ENCODE assay signal across 8 mouse cellular contexts in genomic region chr11:120189459-120190312, GRCm38 (mm10). TPM values are rescaled to one million over a fixed set of nuclear protein-coding genes. Genes with fewer than 3 reads are reported as not detected.
DNase-seq lines count a peak whose midpoint lies in the region; ATAC-seq and TF ChIP-seq lines count a peak whose summit lies in the region.

No protein-coding gene starts in this region.

- H3K4me3 ChIP-seq in C2C12 (ENCODE audit: insufficient read depth, poor library complexity, severe bottlenecking): peak overlapping the region; percentile 91
- H3K4me3 ChIP-seq in erythroblast, embryonic 14.5 days (replicated peaks): peak overlapping the region; percentile 59
- peak overlapping the region; percentile 95 for H3K4me3 ChIP-seq in heart, embryonic 10.5 days
- H3K4me3 ChIP-seq in kidney, embryonic 14.5 days (ENCODE audit: low read length): peak overlapping the region; percentile 96
- H3K4me3 ChIP-seq in limb, embryonic 14.5 days (replicated peaks; ENCODE audit: low read length): peak overlapping the region; percentile 66
- H3K4me3 ChIP-seq in midbrain, embryonic 16.5 days (ENCODE audit: low read depth, low read length): peak overlapping the region; percentile 88
- peak overlapping the region; percentile 66 for H3K4me3 ChIP-seq in spleen, adult 2 months (ENCODE audit: extremely low read depth, insufficient read depth, insufficient read length)

- H3K79me2 ChIP-seq in C2C12 (ENCODE audit: control insufficient read depth, insufficient read depth): peaks cover 42% of the 10 kb centered on the region

- H3K27me3 ChIP-seq in C2C12 (ENCODE audit: control insufficient read depth, insufficient read depth, insufficient read length): no peaks in the 10 kb centered on the region
- peaks cover 76% of the 10 kb centered on the region for H3K27me3 ChIP-seq in erythroblast, embryonic 14.5 days (ENCODE audit: control insufficient read depth)
- H3K27me3 ChIP-seq in heart, embryonic 10.5 days (ENCODE audit: insufficient read depth, poor library complexity, severe bottlenecking): no peaks in the 10 kb centered on the region
- H3K27me3 ChIP-seq in kidney, embryonic 14.5 days (ENCODE audit: control insufficient read depth, insufficient read depth, low read length): no peaks in the 10 kb centered on the region
- H3K27me3 ChIP-seq in limb, embryonic 14.5 days (ENCODE audit: control insufficient read depth, insufficient read depth, low read length): no peaks in the 10 kb centered on the region
- no peaks in the 10 kb centered on the region for H3K27me3 ChIP-seq in midbrain, embryonic 16.5 days (ENCODE audit: control insufficient read depth, insufficient read depth, low read depth, low read length)
- peaks cover 16% of the 10 kb centered on the region for H3K27me3 ChIP-seq in spleen, adult 2 months (ENCODE audit: control insufficient read depth, insufficient read depth, low read length)

- no peak for TF ChIP-seq CTCF in C2C12 (IDR thresholded peaks at IDR 0.05; ENCODE audit: control insufficient read depth, insufficient read depth, insufficient read length)
- TF ChIP-seq CTCF in spleen, adult 2 months (IDR thresholded peaks at IDR 0.05; ENCODE audit: extremely low read depth, insufficient read depth, insufficient read length, insufficient replicate concordance): no peak

- peak; percentile 97 for DNase-seq in brain, embryonic 18.5 days (ENCODE audit: low read depth, low spot score)
- DNase-seq in heart, embryonic 10.5 days (ENCODE audit: low spot score): peak; percentile 99
- DNase-seq in limb, embryonic 14.5 days (ENCODE audit: low spot score): peak; percentile 99
- peak; percentile 75 to 88 for DNase-seq in spleen, adult 2 months (ENCODE audit: low read depth in 1 of 2, low spot score in 2 of 2)

- H3K27ac ChIP-seq in heart, embryonic 10.5 days: peak overlapping the region; percentile 99
- peak overlapping the region; percentile 99 for H3K27ac ChIP-seq in kidney, embryonic 14.5 days (ENCODE audit: low read depth, low read length)
- H3K27ac ChIP-seq in limb, embryonic 14.5 days (replicated peaks; ENCODE audit: low read depth, low read length): peak overlapping the region; percentile 95
- H3K27ac ChIP-seq in midbrain, embryonic 16.5 days (ENCODE audit: low read length): peak overlapping the region; percentile 92
- peak overlapping the region; percentile 66 for H3K27ac ChIP-seq in spleen, adult 2 months (ENCODE audit: insufficient read depth, low read length)

- WGBS in heart, embryonic 10.5 days: under 1% methylated on average over 67 of the region's 68 CpGs
- under 1% methylated on average over 67 of the region's 68 CpGs for WGBS in kidney, embryonic 14.5 days
- WGBS in limb, embryonic 14.5 days: under 1% methylated on average over 55 of the region's 68 CpGs
- WGBS in midbrain, embryonic 16.5 days: under 1% methylated on average over 50 of the region's 68 CpGs
- under 1% methylated on average over 64 of the region's 68 CpGs for WGBS in spleen, adult 2 months

- H3K79me3 ChIP-seq in C2C12 (ENCODE audit: low read depth): peaks cover 24% of the 10 kb centered on the region

- H3K9me3 ChIP-seq in erythroblast, embryonic 14.5 days (ENCODE audit: control insufficient read depth, low read length): peaks cover 2% of the 10 kb centered on the region; the same call in 1 of the 2 replicates
- no peaks in the 10 kb centered on the region for H3K9me3 ChIP-seq in heart, embryonic 10.5 days
- H3K9me3 ChIP-seq in kidney, embryonic 14.5 days (ENCODE audit: control insufficient read depth, low read length): no peaks in the 10 kb centered on the region
- no peaks in the 10 kb centered on the region for H3K9me3 ChIP-seq in limb, embryonic 14.5 days (ENCODE audit: control insufficient read depth, low read length)
- no peaks in the 10 kb centered on the region for H3K9me3 ChIP-seq in midbrain, embryonic 16.5 days (replicated peaks; ENCODE audit: control insufficient read depth, low read length, poor library complexity, severe bottlenecking)

- TF ChIP-seq POLR2A in limb, embryonic 14.5 days (IDR thresholded peaks at IDR 0.05; ENCODE audit: borderline replicate concordance, extremely low read depth, insufficient read depth, insufficient read length): peak; percentile 72; the same call in 1 of the 2 replicates
- no peak for TF ChIP-seq POLR2A in spleen, adult 2 months (IDR thresholded peaks at IDR 0.05; ENCODE audit: low read depth, low read length)

- ATAC-seq in kidney, embryonic 14.5 days (ENCODE audit: low FRiP score, low TSS enrichment): peak; percentile 92
- peak; percentile 91 for ATAC-seq in limb, embryonic 14.5 days (ENCODE audit: low FRiP score, low read depth)
- peak; percentile 96 for ATAC-seq in midbrain, embryonic 16.5 days

- peaks cover 6% of the 10 kb centered on the region for H3K36me3 ChIP-seq in C2C12 (ENCODE audit: control insufficient read depth, insufficient read depth)
- H3K36me3 ChIP-seq in erythroblast, embryonic 14.5 days (ENCODE audit: control insufficient read depth): no peaks in the 10 kb centered on the region
- H3K36me3 ChIP-seq in heart, embryonic 10.5 days: peaks cover 17% of the 10 kb centered on the region
- peaks cover 2% of the 10 kb centered on the region; the same call in 1 of the 2 replicates for H3K36me3 ChIP-seq in kidney, embryonic 14.5 days (ENCODE audit: control insufficient read depth, insufficient read depth, low read length)
- peaks cover 20% of the 10 kb centered on the region for H3K36me3 ChIP-seq in limb, embryonic 14.5 days (ENCODE audit: control insufficient read depth, insufficient read depth, low read length)
- no peaks in the 10 kb centered on the region for H3K36me3 ChIP-seq in midbrain, embryonic 16.5 days (ENCODE audit: control insufficient read depth, insufficient read depth, low read length)
- H3K36me3 ChIP-seq in spleen, adult 2 months (ENCODE audit: control insufficient read depth, insufficient read depth, low read length): no peaks in the 10 kb centered on the region

- H3K4me2 ChIP-seq in kidney, embryonic 14.5 days (replicated peaks; ENCODE audit: low read depth, low read length): peak overlapping the region; percentile 92
- H3K4me2 ChIP-seq in limb, embryonic 14.5 days (replicated peaks; ENCODE audit: low read depth, low read length, severe bottlenecking): peak overlapping the region; percentile 95
- peak overlapping the region; percentile 99 for H3K4me2 ChIP-seq in midbrain, embryonic 16.5 days (ENCODE audit: low read length)

- H3K9ac ChIP-seq in kidney, embryonic 14.5 days (ENCODE audit: low read depth, low read length): peak overlapping the region; percentile 99
- peak overlapping the region; percentile 95 for H3K9ac ChIP-seq in limb, embryonic 14.5 days (ENCODE audit: low read depth, low read length, severe bottlenecking)
- peak overlapping the region; percentile 98 for H3K9ac ChIP-seq in midbrain, embryonic 16.5 days (ENCODE audit: low read depth, low read length)

- peaks cover 18% of the 10 kb centered on the region for H3K4me1 ChIP-seq in erythroblast, embryonic 14.5 days (ENCODE audit: control insufficient read depth)
- peaks cover 37% of the 10 kb centered on the region for H3K4me1 ChIP-seq in heart, embryonic 10.5 days
- H3K4me1 ChIP-seq in kidney, embryonic 14.5 days (ENCODE audit: control insufficient read depth, insufficient read depth, low read length): peaks cover 38% of the 10 kb centered on the region
- peaks cover 34% of the 10 kb centered on the region for H3K4me1 ChIP-seq in limb, embryonic 14.5 days (ENCODE audit: control insufficient read depth, insufficient read depth, low read length)
- peaks cover 28% of the 10 kb centered on the region for H3K4me1 ChIP-seq in midbrain, embryonic 16.5 days (ENCODE audit: control insufficient read depth, insufficient read depth, low read length)
- peaks cover 6% of the 10 kb centered on the region for H3K4me1 ChIP-seq in spleen, adult 2 months (ENCODE audit: control insufficient read depth, insufficient read depth, insufficient read length)

- peak overlapping the region; percentile 67 for H3ac ChIP-seq in C2C12 (ENCODE audit: control insufficient read depth, insufficient read length, low read depth)

TF ChIP-seq in C2C12, 6 proteins besides CTCF, POLR2A, EP300 and RAD21:
- TF ChIP-seq FOSL1 (IDR thresholded peaks at IDR 0.05; ENCODE audit: insufficient read depth, low read length, poor library complexity, severe bottlenecking) (no peak), MYOG (IDR thresholded peaks at IDR 0.05; ENCODE audit: control insufficient read depth, extremely low read depth, insufficient read length) (no peak), USF1 (IDR thresholded peaks at IDR 0.05; ENCODE audit: low read depth) (no peak), MAX (IDR thresholded peaks at IDR 0.05) (peak; percentile 40), MYOD1 (IDR thresholded peaks at IDR 0.05; ENCODE audit: control insufficient read depth, insufficient read length, low read depth) (no peak), CEBPB (IDR thresholded peaks at IDR 0.05; ENCODE audit: low read depth) (peak; percentile 13)

RNA-seq across cellular contexts. Expression of gene Slc38a10, which starts 38.5 kb away (rescaled TPM):
- 71.6 TPM for polyA plus RNA-seq in C2C12 (2012; fragmentation: generic; extraction: Trizol)
- 6.1 and 6.2 TPM in 2 replicates for polyA plus RNA-seq in erythroblast, embryonic 14.5 days (2012)
- 99.0 and 123 TPM in 2 replicates for polyA plus RNA-seq in heart, embryonic 10.5 days (2016; fragmentation: Nextera tagmentation; extraction: Ambion mirVana)
- polyA plus RNA-seq in kidney, embryonic 14.5 days (2014; fragmentation: Nextera tagmentation; extraction: Ambion mirVana): 81.2 and 89.0 TPM in 2 replicates
- 92.3 and 134 TPM in 2 replicates for polyA plus RNA-seq in limb, embryonic 14.5 days (2012; rRNA removed)
- 71.9 and 76.1 TPM in 2 replicates for polyA plus RNA-seq in limb, embryonic 14.5 days (2014; fragmentation: Nextera tagmentation; extraction: Ambion mirVana)
- 118 TPM in 2 replicates for polyA plus RNA-seq in midbrain, embryonic 16.5 days (2015; fragmentation: Nextera tagmentation; extraction: Ambion mirVana)
- polyA plus RNA-seq in spleen, adult 2 months (2012; rRNA removed): 81.9 and 94.2 TPM in 2 replicates

RNA-seq across cellular contexts. Expression of gene Bahcc1, which starts 43.1 kb away (rescaled TPM):
- 10.8 TPM for polyA plus RNA-seq in C2C12 (2012; fragmentation: generic; extraction: Trizol)
- 0.17 and 0.21 TPM in 2 replicates for polyA plus RNA-seq in erythroblast, embryonic 14.5 days (2012)
- 7.7 and 12.9 TPM in 2 replicates for polyA plus RNA-seq in heart, embryonic 10.5 days (2016; fragmentation: Nextera tagmentation; extraction: Ambion mirVana)
- 20.3 and 27.2 TPM in 2 replicates for polyA plus RNA-seq in kidney, embryonic 14.5 days (2014; fragmentation: Nextera tagmentation; extraction: Ambion mirVana)
- polyA plus RNA-seq in limb, embryonic 14.5 days (2012; rRNA removed): 22.9 and 28.3 TPM in 2 replicates
- 14.0 and 14.9 TPM in 2 replicates for polyA plus RNA-seq in limb, embryonic 14.5 days (2014; fragmentation: Nextera tagmentation; extraction: Ambion mirVana)
- 9.7 and 13.7 TPM in 2 replicates for polyA plus RNA-seq in midbrain, embryonic 16.5 days (2015; fragmentation: Nextera tagmentation; extraction: Ambion mirVana)
- polyA plus RNA-seq in spleen, adult 2 months (2012; rRNA removed): 3.6 and 4.0 TPM in 2 replicates

Comparison
In these comparisons a context has a peak if more than half of its experiments do, and no peak if none do; other contexts are left out.
1. Peak in every context shown above with its lines: DNase-seq, ATAC-seq, H3K4me3 ChIP-seq and H3K27ac ChIP-seq.
2. RNA of gene Slc38a10, which starts 38.5 kb away (polyA plus RNA-seq): 118 TPM in midbrain, embryonic 16.5 days, 99.0 to 123 TPM in heart, embryonic 10.5 days, 71.9 to 134 TPM in limb, embryonic 14.5 days, 81.9 to 94.2 TPM in spleen, adult 2 months, 81.2 to 89.0 TPM in kidney, embryonic 14.5 days and 71.6 TPM in C2C12 (single experiment); 6.1 to 6.2 TPM in erythroblast, embryonic 14.5 days; every median in the first group is over 10 times any median in the second.